Mouse (Mus musculus) C2C12 (cell line): Measurements from ENCODE around the gene Tab1.

Experiments
- CEBPB ChIP-seq: IDR thresholded peaks from one replicate; pipeline ENCODE4 v1.6.1; 2011; ENCODE audit warnings: low read depth, mild to moderate bottlenecking, control low read depth, moderate library complexity
- CTCF ChIP-seq: IDR thresholded peaks from one replicate; pipeline ENCODE4 v1.5.1; 2011; ENCODE audit not compliant: control insufficient read depth, insufficient read depth, insufficient read length
- FOSL1 ChIP-seq: IDR thresholded peaks from one replicate; pipeline ENCODE4 v1.8.0; 2011; ENCODE audit warnings: mild to moderate bottlenecking, low read length; ENCODE audit not compliant: poor library complexity, insufficient read depth, severe bottlenecking
- MAX ChIP-seq: IDR thresholded peaks from one replicate; pipeline ENCODE4 v1.6.1; 2011; ENCODE audit warnings: mild to moderate bottlenecking, control low read depth
- MYOD1 ChIP-seq: IDR thresholded peaks from one replicate; pipeline ENCODE4 v1.6.1; 2011; ENCODE audit warnings: low read depth; ENCODE audit not compliant: control insufficient read depth, insufficient read length
- MYOG ChIP-seq: IDR thresholded peaks from one replicate; pipeline ENCODE4 v1.6.1; 2011; ENCODE audit not compliant: control insufficient read depth, insufficient read length; ENCODE audit errors: extremely low read depth
- USF1 ChIP-seq: IDR thresholded peaks from one replicate; pipeline ENCODE4 v1.6.1; 2011; ENCODE audit warnings: low read depth, mild to moderate bottlenecking, control low read depth, moderate library complexity

DNA sequence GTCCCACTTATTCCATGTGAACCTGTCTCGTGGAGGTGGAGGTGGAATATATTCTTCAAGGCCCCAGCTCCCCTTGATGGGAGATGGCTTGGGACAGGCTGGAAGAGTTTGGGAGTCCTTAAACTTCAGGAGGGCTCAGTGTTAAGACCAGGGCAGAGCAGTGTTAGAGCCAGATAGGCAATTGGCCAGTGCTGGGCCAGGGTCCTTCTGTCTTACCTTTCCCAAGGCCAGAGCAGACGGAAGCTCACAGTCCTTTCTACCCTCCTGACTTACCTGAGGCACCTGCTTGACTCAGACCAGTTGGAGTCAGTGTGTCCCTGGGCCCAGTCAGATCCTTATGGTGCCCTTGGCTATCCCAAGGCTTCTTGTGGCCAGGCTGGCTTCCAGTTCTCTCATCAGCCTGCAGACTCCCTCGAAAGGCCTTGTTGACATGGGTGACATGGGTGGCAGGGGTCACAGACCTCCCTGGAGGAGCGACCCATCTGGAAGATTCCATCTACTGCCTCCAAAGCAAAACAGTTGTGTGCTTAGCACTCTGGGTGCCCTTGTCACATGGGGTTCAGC is 29.6 kb downstream of the Tab1 start:
- no peak for TF ChIP-seq CTCF
- no peak for TF ChIP-seq CEBPB
- TF ChIP-seq MYOG: no peak
- TF ChIP-seq USF1: no peak
- no peak for TF ChIP-seq MAX
- TF ChIP-seq MYOD1: no peak
- no peak for TF ChIP-seq FOSL1
